Mouse (Mus musculus) heart, postnatal 0 days (tissue): Measurements from ENCODE around the gene Lrrc74a. TPM values are rescaled to one million over a fixed set of nuclear protein-coding genes. Genes with fewer than 3 reads are reported as not detected.

Experiments
- ATAC-seq: fragments of 200-750 bp; cut with Nextera tagmentation; 2 replicates; pipeline ENCODE4 v1.8.0; 2017; ENCODE audit warnings: low read depth, moderate number of reproducible peaks, moderate library complexity; ENCODE audit not compliant: insufficient read depth
- DNase-seq: peaks from one replicate; pipeline ENCODE4 v3.0.0-alpha.2; 2016; ENCODE audit warnings: low spot score
- H3K27ac ChIP-seq: fragments of 300-500 bp; sonication (generic); 2 replicates; pipeline ENCODE4 v1.5.1; 2014; ENCODE audit warnings: low read depth, mild to moderate bottlenecking
- H3K27me3 ChIP-seq: fragments of 300-500 bp; sonication (generic); 2 replicates; pipeline ENCODE4 v1.6.1; 2014; ENCODE audit warnings: low read length, mixed read lengths; ENCODE audit not compliant: control insufficient read depth, insufficient read depth
- H3K36me3 ChIP-seq: fragments of 300-500 bp; sonication (generic); replicated peaks from 2 replicates; pipeline ENCODE4 v1.6.1; 2014; ENCODE audit warnings: low read length, mixed read lengths; ENCODE audit not compliant: control insufficient read depth, insufficient read depth
- H3K4me1 ChIP-seq: fragments of 300-500 bp; sonication (generic); 2 replicates; pipeline ENCODE4 v1.6.1; 2014; ENCODE audit warnings: antibody characterized with exemption; ENCODE audit not compliant: control insufficient read depth, insufficient read depth
- H3K4me2 ChIP-seq: fragments of 300-500 bp; sonication (generic); 2 replicates; pipeline ENCODE4 v1.6.1; 2014; ENCODE audit warnings: low read depth, mild to moderate bottlenecking, low read length, moderate library complexity
- H3K4me3 ChIP-seq: fragments of 300-500 bp; sonication (generic); 2 replicates; pipeline ENCODE4 v1.5.1; 2014; ENCODE audit warnings: low read depth, low read length
- H3K9ac ChIP-seq: fragments of 300-500 bp; sonication (generic); replicated peaks from 2 replicates; pipeline ENCODE4 v1.6.1; 2014; ENCODE audit warnings: low read depth, low read length, mixed read lengths
- H3K9me3 ChIP-seq: fragments of 300-500 bp; sonication (generic); replicated peaks from 2 replicates; pipeline ENCODE4 v1.6.1; 2016; ENCODE audit warnings: low read length; ENCODE audit not compliant: control insufficient read depth
- CTCF ChIP-seq: IDR thresholded peaks from 2 replicates; pipeline ENCODE4 v1.5.1; 2016; ENCODE audit warnings: antibody characterized with exemption, control low read depth, low read depth
- EP300 ChIP-seq: IDR thresholded peaks from 2 replicates; pipeline ENCODE4 v1.6.1; 2016; ENCODE audit warnings: antibody characterized with exemption, low read depth
- WGBS: fragments of 180-500 bp; shearing (Covaris S2); extraction: QIAGEN DNeasy Blood & Tissue Kit; methylation state at CpG from one replicate; pipeline ENCODE4 v1.1.7; 2014; 5-methylcytosine and 5-hydroxymethylcytosine counted together
- polyA plus RNA-seq: library from polyadenylated mRNA; unstranded; fragments of >200 nt; fragmentation: Nextera tagmentation; extraction: Ambion mirVana; gene quantifications from 2 replicates; pipeline ENCODE4 v1.2.1, GENCODE M21; 2015
- total RNA-seq: library from RNA; depleted of rRNA; stranded (reverse); fragments of >200 nt; gene quantifications from 2 replicates; pipeline ENCODE4 v1.2.3, GENCODE M21; 2014; ENCODE audit warnings: low replicate concordance

Gene Lrrc74a
- total and polyA plus RNA-seq, 2 experiments from 2014 or later, result not detected

DNA sequence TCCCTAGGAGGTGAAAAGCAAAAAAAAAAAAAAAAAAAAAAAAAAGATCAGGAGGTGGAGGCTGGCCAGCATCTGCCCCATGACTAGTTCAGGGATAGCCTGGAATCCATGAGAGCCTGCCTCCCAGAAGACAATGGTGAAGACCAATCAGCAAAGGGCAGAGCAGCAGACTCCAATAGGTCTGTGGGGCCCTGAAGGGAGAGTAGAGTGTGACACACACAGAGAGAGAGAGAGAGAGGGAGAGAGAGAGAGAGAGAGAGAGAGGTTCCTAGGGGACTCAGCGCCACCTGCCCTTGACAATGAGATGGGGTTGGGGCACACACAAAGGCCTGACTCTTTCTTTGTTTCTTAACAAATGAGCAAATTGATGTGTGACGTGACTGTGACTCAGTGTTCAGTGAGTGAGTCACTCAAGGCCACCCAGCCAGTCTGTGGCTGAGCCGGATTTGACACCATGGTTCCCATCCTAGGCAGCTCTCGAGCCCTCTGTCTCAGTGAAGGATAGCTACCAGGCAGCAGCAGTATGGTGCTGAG, 52.9 kb downstream of the Lrrc74a start:
- Histone ChIP-seq H3K4me1 (peaks cover 24% of the 10 kb centered on the region), H3K9me3 (no peaks in the 10 kb centered on the region), H3K4me3 (no peak overlapping the region), H3K9ac (no peak overlapping the region), H3K27me3 (no peaks in the 10 kb centered on the region), H3K27ac (peak overlapping the region; percentile 55; the same call in 1 of the 2 replicates), H3K4me2 (no peak overlapping the region), H3K36me3 (no peaks in the 10 kb centered on the region)
- ATAC-seq (no peak), DNase-seq (no peak)
- TF ChIP-seq CTCF (no peak), EP300 (no peak)
- 54% methylated on average over 4 of the region's 4 CpGs for WGBS

DNA sequence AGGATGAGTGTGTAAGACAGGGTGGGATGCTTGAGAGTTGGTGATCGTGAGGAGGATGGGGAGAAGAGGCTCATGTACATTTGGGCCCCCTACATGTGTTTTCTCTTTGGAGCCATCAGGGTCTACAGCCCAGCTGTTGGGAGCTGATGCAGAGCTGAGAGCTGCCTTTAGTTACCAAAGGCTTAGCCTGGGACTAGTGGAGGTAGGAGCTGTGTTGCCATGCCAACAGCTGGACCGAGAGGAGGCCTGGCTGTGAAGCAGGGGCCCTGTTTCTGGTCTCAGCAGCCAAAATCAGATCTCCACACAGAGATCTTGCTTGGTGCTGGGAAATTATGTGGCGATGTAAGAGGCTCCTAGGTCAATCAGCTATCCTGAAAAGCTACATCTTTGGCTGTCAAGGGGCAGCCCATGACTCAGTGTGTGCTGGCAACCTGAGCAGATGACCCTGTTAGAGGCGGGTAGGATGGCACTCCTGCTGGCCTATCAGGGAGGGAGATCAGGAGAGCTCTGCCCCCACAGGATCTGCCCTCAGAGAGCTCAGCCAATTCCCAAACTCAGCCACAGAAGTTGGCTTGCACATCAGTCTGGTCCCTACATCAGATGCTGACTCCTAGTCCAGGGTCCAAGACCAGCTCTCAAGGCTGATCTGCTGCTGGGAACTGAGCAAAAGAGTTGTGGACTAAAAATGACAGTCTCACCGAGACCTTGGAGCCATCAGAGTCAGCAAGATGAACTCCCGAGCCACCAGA, 56.1 kb downstream of the Lrrc74a start:
- WGBS, result 41% methylated on average over 6 of the region's 6 CpGs
- Histone ChIP-seq H3K9ac (no peak overlapping the region), H3K27me3 (no peaks in the 10 kb centered on the region), H3K27ac (peak overlapping the region; percentile 73), H3K4me1 (peaks cover 24% of the 10 kb centered on the region), H3K4me2 (no peak overlapping the region), H3K9me3 (no peaks in the 10 kb centered on the region), H3K4me3 (no peak overlapping the region), H3K36me3 (no peaks in the 10 kb centered on the region)
- TF ChIP-seq CTCF (no peak), EP300 (no peak)
- no peak for ATAC-seq
- DNase-seq, result no peak

DNA sequence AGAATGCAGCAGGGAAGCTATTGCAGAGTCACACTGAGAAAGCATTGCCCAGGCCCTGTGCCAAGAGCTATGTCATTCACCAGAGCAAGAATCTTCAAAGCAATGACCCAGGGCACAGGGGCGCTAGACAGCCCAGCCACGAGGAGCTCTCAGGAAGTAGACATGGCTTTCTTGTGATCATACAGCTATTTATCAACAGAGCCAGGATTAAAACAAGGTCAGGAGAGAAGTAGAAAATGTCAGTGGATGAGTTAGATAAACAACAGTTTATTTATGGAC, 56.6 kb downstream of the Lrrc74a start:
- ATAC-seq (peak; percentile 33), DNase-seq (peak; percentile 72)
- peaks cover 22% of the 10 kb centered on the region for H3K4me1 ChIP-seq
- 0% methylated on average over 2 of the region's 2 CpGs for WGBS
- TF ChIP-seq CTCF (no peak), EP300 (no peak)
- H3K9ac ChIP-seq, result no peak overlapping the region
- H3K4me2 ChIP-seq, result no peak overlapping the region
- no peak overlapping the region for H3K4me3 ChIP-seq
- peak overlapping the region; percentile 73 for H3K27ac ChIP-seq
- no peaks in the 10 kb centered on the region for H3K36me3 ChIP-seq
- no peaks in the 10 kb centered on the region for H3K27me3 ChIP-seq
- no peaks in the 10 kb centered on the region for H3K9me3 ChIP-seq

DNA sequence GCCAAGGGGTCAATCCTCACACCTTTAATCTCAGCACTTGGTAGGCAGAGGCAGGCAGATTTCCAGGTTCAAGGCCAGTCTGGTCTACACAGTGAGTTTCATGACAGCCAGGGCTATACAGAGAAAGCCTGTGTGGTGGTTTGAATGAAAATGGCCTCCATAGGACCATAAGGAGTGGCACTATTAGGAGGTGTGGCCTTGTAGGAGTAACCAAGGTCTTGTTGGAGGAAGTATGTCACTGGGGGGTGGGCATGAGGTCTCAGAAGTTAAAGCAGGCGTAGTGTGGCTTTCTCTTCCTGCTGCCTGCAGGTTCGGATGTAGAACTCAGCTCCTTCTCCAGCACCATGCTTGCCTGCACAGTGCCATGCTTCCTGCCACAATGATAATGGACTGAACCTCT, 57.8 kb downstream of the Lrrc74a start:
- Histone ChIP-seq H3K4me1 (peaks cover 12% of the 10 kb centered on the region), H3K27me3 (no peaks in the 10 kb centered on the region), H3K9me3 (no peaks in the 10 kb centered on the region), H3K9ac (no peak overlapping the region), H3K36me3 (no peaks in the 10 kb centered on the region), H3K27ac (no peak overlapping the region), H3K4me3 (no peak overlapping the region), H3K4me2 (no peak overlapping the region)
- WGBS, result 83% methylated on average over 2 of the region's 2 CpGs
- TF ChIP-seq EP300 (no peak), CTCF (no peak)
- DNase-seq, result no peak
- no peak for ATAC-seq

DNA sequence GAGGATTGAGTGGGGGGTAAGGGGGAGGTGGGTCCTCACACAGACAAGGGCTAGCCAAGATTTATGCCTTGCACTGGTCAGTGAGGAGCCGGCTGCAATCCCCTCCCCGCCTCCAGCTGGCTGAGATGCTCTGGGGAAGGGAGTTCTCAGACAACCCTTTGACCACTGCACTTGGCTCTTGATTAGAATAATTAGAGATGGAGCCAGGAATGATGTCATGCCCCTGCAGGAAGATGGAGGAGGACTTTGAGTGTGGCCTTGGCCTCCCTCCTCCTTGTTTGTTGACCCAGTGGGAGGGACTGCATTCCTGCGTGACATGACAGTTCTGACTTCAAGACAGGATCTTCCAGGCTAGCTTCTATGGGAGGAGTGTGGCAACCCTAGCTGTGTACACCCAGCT, 59.7 kb downstream of the Lrrc74a start:
- peak overlapping the region; percentile 34; the same call in 1 of the 2 replicates for H3K27ac ChIP-seq
- H3K4me2 ChIP-seq, result no peak overlapping the region
- H3K4me3 ChIP-seq, result no peak overlapping the region
- 30% methylated on average over 3 of the region's 3 CpGs for WGBS
- DNase-seq (peak; percentile 79), ATAC-seq (peak; percentile 56)
- TF ChIP-seq EP300, result no peak
- no peak for TF ChIP-seq CTCF
- H3K9me3 ChIP-seq, result no peaks in the 10 kb centered on the region
- no peaks in the 10 kb centered on the region for H3K36me3 ChIP-seq
- peaks cover 12% of the 10 kb centered on the region for H3K4me1 ChIP-seq
- H3K9ac ChIP-seq, result no peak overlapping the region
- H3K27me3 ChIP-seq, result no peaks in the 10 kb centered on the region

DNA sequence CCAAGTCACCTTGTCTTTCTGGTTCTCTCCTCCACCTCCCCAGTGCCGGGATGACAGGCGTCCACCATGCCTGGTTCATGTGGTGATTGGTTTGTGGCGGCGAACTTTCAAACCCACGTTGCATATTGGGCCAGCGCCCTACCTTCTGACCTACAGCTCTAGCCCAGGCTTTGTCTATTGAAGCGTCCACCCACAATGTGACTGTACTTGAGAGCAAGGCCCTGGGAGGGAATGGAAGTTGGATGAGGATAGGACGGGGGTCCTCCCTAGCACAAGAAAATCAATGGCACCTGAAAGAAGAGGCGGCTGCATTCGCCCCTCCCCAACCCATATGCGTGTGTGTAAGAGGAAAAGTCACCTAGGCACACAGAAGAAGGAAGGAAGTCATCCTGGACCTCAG, 60.2 kb downstream of the Lrrc74a start:
- Histone ChIP-seq H3K9ac (no peak overlapping the region), H3K27ac (peak overlapping the region; percentile 34; the same call in 1 of the 2 replicates), H3K36me3 (no peaks in the 10 kb centered on the region), H3K27me3 (no peaks in the 10 kb centered on the region), H3K9me3 (no peaks in the 10 kb centered on the region), H3K4me1 (peaks cover 17% of the 10 kb centered on the region), H3K4me2 (no peak overlapping the region), H3K4me3 (no peak overlapping the region)
- DNase-seq (no peak), ATAC-seq (no peak)
- no peak for TF ChIP-seq CTCF
- no peak for TF ChIP-seq EP300
- WGBS, result 88% methylated on average over 11 of the region's 11 CpGs
